15 mouse cellular contexts compared by ENCODE assay signal in the genomic region with DNA sequence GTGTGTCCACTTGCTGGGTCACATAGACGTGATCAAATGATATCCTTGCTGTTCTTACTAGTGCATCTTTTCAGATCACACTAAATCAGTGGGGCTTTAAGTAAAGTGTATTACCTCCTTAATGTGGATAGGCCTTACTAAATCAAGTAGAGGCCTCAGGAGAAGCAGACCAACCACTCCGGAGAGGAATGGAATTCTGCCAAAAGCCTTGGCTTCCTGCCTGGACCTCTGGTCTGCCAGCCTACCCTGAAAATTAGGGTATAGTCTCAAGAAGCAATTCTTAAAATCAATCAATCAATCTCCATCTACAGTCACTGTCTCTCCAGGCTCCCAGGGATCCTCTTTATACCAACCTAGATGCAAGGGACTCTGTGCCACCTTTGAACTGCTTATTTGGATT. TPM values are rescaled to one million over a fixed set of nuclear protein-coding genes. Genes with fewer than 3 reads are reported as not detected.
DNase-seq lines count a peak whose midpoint lies in the region; ATAC-seq and TF ChIP-seq lines count a peak whose summit lies in the region.
"Had no signal": no experiment of that assay in that cellular context is flagged by ENCODE, and none has a peak within 500 bp of the region (broad histone marks: within the 10 kb centered on the region; RNA-seq: fewer than 3 reads in every experiment).

No protein-coding gene starts in this region.

- H3K27me3 ChIP-seq in forebrain, embryonic 14.5 days (replicated peaks; ENCODE audit: control insufficient read depth, insufficient read depth, low read length): no peaks in the 10 kb centered on the region
- H3K27me3 ChIP-seq in forebrain, embryonic 11.5 days (ENCODE audit: control insufficient read depth, insufficient read depth, low read length): no peaks in the 10 kb centered on the region

- 52% methylated on average over 2 of the region's 2 CpGs for WGBS in forebrain, embryonic 14.5 days
- WGBS in forebrain, embryonic 11.5 days: 87% methylated on average over 2 of the region's 2 CpGs

- no peaks in the 10 kb centered on the region for H3K9me3 ChIP-seq in forebrain, embryonic 14.5 days (replicated peaks; ENCODE audit: control insufficient read depth, low read length)
- no peaks in the 10 kb centered on the region for H3K9me3 ChIP-seq in forebrain, embryonic 11.5 days (ENCODE audit: control insufficient read depth, low read length)

- peaks cover 3% of the 10 kb centered on the region; the same call in 1 of the 2 replicates for H3K4me1 ChIP-seq in forebrain, embryonic 14.5 days (ENCODE audit: control insufficient read depth, insufficient read depth, low read length)
- no peaks in the 10 kb centered on the region for H3K4me1 ChIP-seq in forebrain, embryonic 11.5 days (replicated peaks; ENCODE audit: control insufficient read depth, insufficient read depth, low read length)

- no peak overlapping the region for H3K27ac ChIP-seq in forebrain, embryonic 14.5 days (ENCODE audit: low read depth, low read length)
- no peak overlapping the region for H3K27ac ChIP-seq in forebrain, embryonic 11.5 days (ENCODE audit: low read depth, low read length)
- no peak overlapping the region for H3K27ac ChIP-seq in layer of hippocampus, adult 2 months
- H3K27ac ChIP-seq: macrophage had no signal

- H3K4me2 ChIP-seq in forebrain, embryonic 14.5 days (ENCODE audit: low read length): no peak overlapping the region
- H3K4me2 ChIP-seq in forebrain, embryonic 11.5 days (ENCODE audit: low read depth, low read length, severe bottlenecking): no peak overlapping the region

- no peaks in the 10 kb centered on the region for H3K36me3 ChIP-seq in forebrain, embryonic 14.5 days (ENCODE audit: control insufficient read depth, insufficient read depth, low read length)
- H3K36me3 ChIP-seq in forebrain, embryonic 11.5 days (ENCODE audit: control insufficient read depth, insufficient read depth, low read length): no peaks in the 10 kb centered on the region

- no peak overlapping the region for H3K9ac ChIP-seq in forebrain, embryonic 14.5 days (ENCODE audit: low read length)
- H3K9ac ChIP-seq in forebrain, embryonic 11.5 days (ENCODE audit: low read length): no peak overlapping the region

- no peak overlapping the region for H3K4me3 ChIP-seq in forebrain, embryonic 14.5 days (ENCODE audit: low read depth, low read length)
- no peak overlapping the region for H3K4me3 ChIP-seq in forebrain, embryonic 11.5 days (ENCODE audit: low read depth, low read length)
- H3K4me3 ChIP-seq in layer of hippocampus, adult 2 months: no peak overlapping the region
- H3K4me3 ChIP-seq: myocyte had no signal

- no peak for TF ChIP-seq CTCF in layer of hippocampus, adult 2 months (conservative IDR thresholded peaks at IDR 0.05)

- ATAC-seq in forebrain, embryonic 14.5 days: no peak
- ATAC-seq in forebrain, embryonic 11.5 days (replicated peaks; ENCODE audit: low FRiP score): no peak
- ATAC-seq: activated CD4-positive, CD25-positive, alpha-beta regulatory T cell, adult 4 months; intestine, postnatal 0 days had no signal

- peak; percentile 30 for DNase-seq in forebrain, embryonic 14.5 days (ENCODE audit: low spot score)
- DNase-seq in forebrain, embryonic 11.5 days (ENCODE audit: low spot score): no peak
- peak; percentile 19 for DNase-seq in lung, postnatal 14 days
- DNase-seq in lung, adult 18-20 months: no peak
- DNase-seq in adrenal gland, adult 2 months: peak; percentile 56
- peak; percentile 67 for DNase-seq in kidney, adult 9 months
- no peak for DNase-seq in layer of hippocampus, postnatal 25 days (ENCODE audit: extremely low spot score in 1 of 2, low spot score in 1 of 2)
- DNase-seq in layer of hippocampus, adult 2 months (ENCODE audit: low spot score in 2 of 2): no peak
- DNase-seq: cerebellum, adult 11 months; liver had no signal

RNA-seq across cellular contexts. Expression of a gene that starts 59.1 kb away (rescaled TPM):
- 0.37 and 0.41 TPM in 2 replicates for polyA plus RNA-seq in forebrain, embryonic 14.5 days (2014; fragmentation: Nextera tagmentation; extraction: Ambion mirVana)
- polyA plus RNA-seq in forebrain, embryonic 11.5 days (2014; fragmentation: Nextera tagmentation; extraction: Ambion mirVana): 1.4 and 1.7 TPM in 2 replicates
- total RNA-seq in adrenal gland, adult 2 months (2021): 1 to 10 TPM; 1.9 to 2.5 TPM
- 2.4 and 2.5 TPM in 2 replicates for polyA plus RNA-seq in adrenal gland, adult 2 months (2012; rRNA removed)
- 1 to 10 TPM; 1.6 to 1.8 TPM for total RNA-seq in layer of hippocampus, postnatal 25 days (2021)
- total RNA-seq in layer of hippocampus, adult 2 months (2021): 1 to 10 TPM; 1.5 to 1.6 TPM
- total RNA-seq: MEL had no signal
- polyA plus RNA-seq: activated CD4-positive, CD25-positive, alpha-beta regulatory T cell, adult 4 months; macrophage had no signal

Comparison
In these comparisons a context has a peak if more than half of its experiments do, and no peak if none do; other contexts are left out.
1. DNase-seq: peak in forebrain, embryonic 14.5 days (single experiment), lung, postnatal 14 days (single experiment), adrenal gland, adult 2 months (single experiment) and kidney, adult 9 months (single experiment); none in forebrain, embryonic 11.5 days (single experiment), lung, adult 18-20 months (0 of 2), layer of hippocampus, postnatal 25 days (0 of 2) and layer of hippocampus, adult 2 months (0 of 2).